Mouse (Mus musculus) testis, postnatal 10 days (tissue): ENCODE measurements around the gene Actn4.

Experiments used
- DNase-seq: peaks from one replicate; pipeline ENCODE4 v3.0.0; 2021; ENCODE audit warnings: low spot score

Actn4 gene

GRCm38 (mm10) chr7:28924802-28925201 is 37.3 kb downstream of the Actn4 start:
- no peak for DNase-seq

- no peak for DNase-seq
Measured at GRCm38 (mm10) chr7:28923865-28924291, 38.3 kb downstream of the Actn4 start.

GRCm38 (mm10) chr7:28922606-28923005 is 39.5 kb downstream of the Actn4 start:
- no peak for DNase-seq

GRCm38 (mm10) chr7:28921722-28922465 is 40.2 kb downstream of the Actn4 start:
- no peak for DNase-seq

- DNase-seq = no peak
Measured at GRCm38 (mm10) chr7:28921178-28921577, 41.0 kb downstream of the Actn4 start.

GRCm38 (mm10) chr7:28919815-28920214 is 42.3 kb downstream of the Actn4 start:
- peak; percentile 91 for DNase-seq

- no peak for DNase-seq
Measured at GRCm38 (mm10) chr7:28918540-28918939, 43.6 kb downstream of the Actn4 start.

- DNase-seq = peak; percentile 80
Measured at GRCm38 (mm10) chr7:28917503-28918426, 44.4 kb downstream of the Actn4 start.

GRCm38 (mm10) chr7:28916491-28916890 is 45.6 kb downstream of the Actn4 start:
- no peak for DNase-seq

- no peak for DNase-seq
Measured at GRCm38 (mm10) chr7:28913171-28913570, 49.0 kb downstream of the Actn4 start.

- no peak for DNase-seq
Measured at GRCm38 (mm10) chr7:28911632-28912031, 50.5 kb downstream of the Actn4 start.

GRCm38 (mm10) chr7:28907195-28907594 is 54.9 kb downstream of the Actn4 start:
- DNase-seq = no peak

GRCm38 (mm10) chr7:28903778-28904177 is 58.4 kb downstream of the Actn4 start:
- no peak for DNase-seq

- no peak for DNase-seq
Measured at GRCm38 (mm10) chr7:28902809-28903208, 59.3 kb downstream of the Actn4 start.

- no peak for DNase-seq
Measured at GRCm38 (mm10) chr7:28902180-28902579, 60.0 kb downstream of the Actn4 start.

GRCm38 (mm10) chr7:28901311-28902125 is 60.6 kb downstream of the Actn4 start:
- no peak for DNase-seq

- DNase-seq = no peak
Measured at GRCm38 (mm10) chr7:28899972-28900371, 62.2 kb downstream of the Actn4 start.

- no peak for DNase-seq
Measured at GRCm38 (mm10) chr7:28897661-28898060, 64.5 kb downstream of the Actn4 start.

GRCm38 (mm10) chr7:28894942-28895341 is 67.2 kb downstream of the Actn4 start:
- DNase-seq = peak; percentile 79

GRCm38 (mm10) chr7:28893643-28894265 is 68.4 kb downstream of the Actn4 start:
- peak; percentile 80 for DNase-seq

GRCm38 (mm10) chr7:28892601-28893000 is 69.5 kb downstream of the Actn4 start:
- DNase-seq = no peak
